Mouse (Mus musculus): ENCODE data around the gene Mical1.

Mical1 gene

DNA sequence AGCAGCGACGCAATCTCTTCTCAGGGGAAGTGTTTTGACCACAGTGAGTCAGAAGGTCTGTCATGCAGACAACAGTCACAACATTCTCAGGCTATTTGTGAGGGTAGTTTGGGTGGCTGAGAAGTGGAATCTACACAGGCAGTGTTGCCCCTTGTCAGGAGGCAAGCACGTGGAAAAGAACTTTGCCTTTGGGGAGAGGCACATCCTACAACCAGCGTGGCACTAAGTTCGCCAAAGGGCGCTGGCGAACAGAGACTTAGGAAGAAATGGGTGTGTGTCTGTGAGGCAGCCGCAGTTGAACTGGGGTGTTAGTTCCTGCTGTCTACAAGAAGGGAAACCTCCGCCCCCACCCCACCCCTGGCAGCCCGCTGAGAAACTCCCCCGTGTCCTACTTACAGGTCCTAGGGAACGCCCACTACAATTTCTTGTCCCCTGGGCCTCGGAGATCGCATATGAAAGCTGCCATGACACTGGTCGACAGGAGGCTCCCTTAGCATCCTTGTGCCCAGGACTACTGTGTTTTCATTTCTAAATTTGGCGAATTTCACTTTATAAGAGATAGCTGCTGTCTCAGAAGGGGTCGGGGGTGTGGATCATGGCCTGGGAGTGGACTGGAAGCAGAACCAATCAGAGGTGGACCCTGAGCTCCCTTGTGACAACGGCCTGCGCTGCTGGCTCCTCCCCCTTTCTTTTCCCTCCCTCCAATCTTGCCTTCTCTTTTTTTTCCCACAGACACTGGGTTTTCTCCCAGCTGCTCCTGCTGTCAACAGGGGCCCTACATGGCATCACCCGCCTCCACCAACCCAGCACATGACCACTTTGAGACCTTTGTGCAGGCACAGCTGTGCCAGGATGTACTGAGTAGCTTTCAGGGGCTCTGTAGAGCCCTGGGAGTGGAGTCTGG, 1.4 kb downstream of the Mical1 start:
- peak; percentile 38 to 66 for DNase-seq (ENCODE audit: low read depth in 2 of 2, low spot score in 2 of 2)

DNA sequence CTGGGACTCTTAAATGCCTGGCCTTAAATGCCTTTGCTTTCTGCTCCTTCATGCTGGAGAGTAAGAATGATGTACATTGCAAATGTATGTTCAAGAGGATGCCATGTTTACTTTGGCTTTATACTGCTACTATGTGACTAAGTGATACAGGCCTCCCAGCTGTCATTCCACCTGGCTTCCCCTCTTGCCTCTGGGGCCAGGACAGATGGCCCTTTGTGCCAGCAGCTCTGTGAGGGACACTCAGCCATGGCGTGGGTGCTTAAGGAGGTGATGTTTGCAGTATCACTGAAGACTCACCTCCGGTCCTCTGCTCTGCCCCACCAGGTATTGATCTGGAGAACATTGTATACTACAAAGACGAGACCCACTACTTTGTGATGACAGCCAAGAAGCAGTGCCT, 3.8 kb downstream of the Mical1 start:
- no peak for DNase-seq (ENCODE audit: low read depth in 2 of 2, low spot score in 2 of 2)

DNA sequence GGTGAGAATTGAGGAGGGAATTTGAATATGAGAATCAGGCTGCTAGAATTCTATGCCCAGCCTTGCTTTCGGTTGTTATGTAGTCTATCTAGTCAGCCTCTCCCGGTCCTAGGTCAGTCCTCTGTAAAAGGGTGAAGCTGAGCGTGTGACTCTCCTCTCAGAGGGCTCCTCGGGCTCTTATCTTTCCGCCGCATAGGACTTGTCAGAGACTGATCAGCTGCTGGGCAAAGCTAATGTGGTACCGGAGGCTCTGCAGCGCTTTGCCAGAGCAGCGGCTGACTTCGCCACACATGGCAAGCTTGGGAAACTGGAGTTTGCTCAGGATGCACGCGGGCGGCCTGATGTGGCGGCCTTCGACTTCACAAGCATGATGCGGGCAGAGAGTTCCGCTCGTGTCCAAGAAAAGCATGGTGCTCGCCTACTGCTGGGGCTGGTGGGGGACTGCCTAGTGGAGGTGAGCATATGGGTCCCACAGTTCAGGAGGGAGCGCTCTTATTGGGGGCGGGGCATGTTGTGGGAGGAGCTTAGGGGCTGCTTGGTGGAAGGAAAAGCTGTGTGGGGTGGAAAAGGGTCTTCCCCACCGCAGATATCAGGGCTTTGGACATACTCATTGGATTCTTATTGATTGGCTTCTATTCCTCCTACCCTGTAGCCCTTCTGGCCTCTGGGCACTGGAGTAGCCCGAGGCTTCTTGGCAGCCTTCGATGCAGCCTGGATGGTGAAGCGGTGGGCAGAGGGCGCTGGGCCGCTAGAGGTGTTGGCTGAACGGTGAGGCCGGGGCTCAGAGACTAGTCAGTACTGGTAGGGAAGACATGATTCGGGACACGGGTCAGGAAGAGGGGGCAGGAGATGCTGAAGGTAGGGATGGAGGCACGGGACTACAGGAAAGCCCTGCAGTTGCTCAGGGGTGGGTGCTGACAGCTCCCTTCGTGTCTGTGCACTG, 5.1 kb downstream of the Mical1 start:
- no peak for DNase-seq (ENCODE audit: low read depth in 2 of 2, low spot score in 2 of 2)

DNA sequence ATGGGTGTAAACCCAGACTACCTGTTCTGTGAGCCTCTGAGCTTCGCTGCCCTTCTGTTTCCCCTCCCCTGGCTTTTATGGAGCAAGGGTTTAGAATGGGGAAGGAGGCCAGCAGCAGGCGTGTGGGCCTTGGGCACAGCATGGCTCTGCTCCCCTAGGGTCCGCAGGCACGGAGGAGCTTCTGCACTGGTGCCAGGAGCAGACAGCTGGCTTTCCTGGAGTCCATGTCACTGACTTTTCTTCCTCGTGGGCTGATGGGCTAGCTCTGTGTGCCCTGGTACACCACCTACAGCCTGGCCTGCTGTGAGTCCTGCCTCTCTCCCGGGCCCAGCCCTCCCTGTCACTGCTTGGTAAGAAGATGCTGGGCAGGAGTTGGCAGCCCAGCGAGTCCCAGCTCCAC, 6.3 kb downstream of the Mical1 start:
- DNase-seq (ENCODE audit: low read depth in 2 of 2, low spot score in 2 of 2): no peak

DNA sequence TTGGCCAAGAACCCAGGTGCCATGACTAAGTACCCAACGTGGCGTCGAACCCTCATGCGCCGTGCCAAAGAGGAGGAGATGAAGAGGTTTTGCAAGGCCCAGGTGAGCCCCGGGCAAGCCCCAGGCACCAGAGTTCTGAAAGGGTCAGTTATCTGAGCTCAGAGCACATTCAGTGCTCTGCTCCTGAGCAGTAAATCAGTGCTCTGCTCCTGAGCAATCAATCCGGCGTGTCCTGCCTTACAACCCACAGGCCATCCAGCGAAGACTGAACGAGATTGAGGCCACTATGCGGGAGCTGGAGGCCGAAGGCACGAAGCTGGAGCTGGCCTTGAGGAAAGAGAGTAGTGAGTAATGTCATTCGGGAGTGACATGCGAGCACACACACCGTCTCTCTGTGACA, 9.7 kb downstream of the Mical1 start:
- DNase-seq (ENCODE audit: low read depth in 2 of 2, low spot score in 2 of 2): no peak

DNA sequence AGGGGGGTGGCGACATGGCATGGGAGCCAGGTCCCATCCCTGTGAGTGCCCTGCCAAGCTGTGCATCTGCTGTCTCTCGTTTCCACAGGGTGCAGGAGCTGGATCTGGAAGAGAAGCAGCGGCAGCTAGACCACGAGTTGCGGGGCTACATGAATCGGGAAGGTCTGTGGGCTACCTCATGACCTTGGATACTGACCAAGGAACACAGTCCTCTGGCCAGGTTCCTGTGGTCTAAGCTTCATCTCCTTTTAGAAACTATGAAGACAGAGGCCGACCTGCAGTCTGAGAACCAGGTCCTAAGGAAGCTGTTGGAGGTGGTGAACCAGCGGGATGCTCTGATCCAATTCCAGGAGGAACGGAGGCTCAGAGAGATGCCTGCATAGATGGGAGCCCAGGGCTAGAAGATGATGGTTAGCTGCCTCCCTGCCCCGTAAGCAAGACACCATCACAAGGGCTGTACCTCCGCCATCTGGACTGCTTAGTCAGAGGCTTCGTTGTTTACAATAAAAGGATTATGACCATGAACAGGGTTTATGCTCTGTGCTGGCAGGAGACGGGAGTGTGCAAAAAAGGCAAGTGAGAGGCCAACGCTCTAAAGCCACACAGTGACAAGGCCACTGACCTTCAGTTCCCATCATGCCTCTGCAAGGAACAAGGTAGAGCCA, 10.5 kb downstream of the Mical1 start:
- DNase-seq (ENCODE audit: low read depth in 2 of 2, low spot score in 2 of 2): no peak

DNA sequence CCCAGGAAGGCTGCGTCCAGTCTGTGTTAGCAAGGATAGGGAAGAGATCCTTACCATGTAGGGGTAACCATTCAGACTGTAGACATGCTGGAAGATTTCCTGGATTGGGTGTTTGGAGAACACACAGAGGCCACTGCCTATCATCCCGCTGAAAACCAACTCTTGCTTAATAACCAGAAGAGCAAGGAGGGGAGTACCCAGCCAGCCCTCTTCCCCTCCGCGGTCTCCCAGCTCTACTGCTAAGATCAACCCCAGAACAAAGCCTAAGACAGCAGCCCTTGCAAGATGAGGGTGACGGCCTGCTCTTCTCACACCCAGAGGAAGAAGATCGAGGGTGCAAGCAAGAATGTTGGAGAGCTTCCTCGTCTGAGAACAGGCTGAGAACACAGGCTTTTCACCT, 12.8 kb downstream of the Mical1 start:
- DNase-seq (ENCODE audit: low read depth in 2 of 2, low spot score in 2 of 2): no peak

DNA sequence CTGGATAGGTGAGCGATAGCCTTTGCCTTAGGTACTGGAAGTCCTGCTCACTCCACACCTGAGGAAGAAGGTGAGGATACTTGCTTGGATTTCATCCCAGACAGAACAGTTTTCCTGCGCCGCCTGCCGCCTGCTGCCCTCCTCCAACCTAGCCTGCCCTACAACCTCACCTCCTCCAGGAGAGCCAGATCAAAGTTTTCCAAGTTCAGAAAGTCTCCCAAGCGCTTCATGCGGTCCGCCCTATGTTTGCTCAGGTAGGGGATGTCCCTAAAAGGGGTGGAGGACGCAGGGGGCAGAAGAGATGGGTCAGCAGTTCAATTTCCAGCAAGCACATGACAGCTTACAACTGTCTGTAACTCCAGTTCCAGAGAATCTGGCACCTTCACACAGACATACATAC, 13.2 kb downstream of the Mical1 start:
- no peak for DNase-seq (ENCODE audit: low read depth in 2 of 2, low spot score in 2 of 2)

DNA sequence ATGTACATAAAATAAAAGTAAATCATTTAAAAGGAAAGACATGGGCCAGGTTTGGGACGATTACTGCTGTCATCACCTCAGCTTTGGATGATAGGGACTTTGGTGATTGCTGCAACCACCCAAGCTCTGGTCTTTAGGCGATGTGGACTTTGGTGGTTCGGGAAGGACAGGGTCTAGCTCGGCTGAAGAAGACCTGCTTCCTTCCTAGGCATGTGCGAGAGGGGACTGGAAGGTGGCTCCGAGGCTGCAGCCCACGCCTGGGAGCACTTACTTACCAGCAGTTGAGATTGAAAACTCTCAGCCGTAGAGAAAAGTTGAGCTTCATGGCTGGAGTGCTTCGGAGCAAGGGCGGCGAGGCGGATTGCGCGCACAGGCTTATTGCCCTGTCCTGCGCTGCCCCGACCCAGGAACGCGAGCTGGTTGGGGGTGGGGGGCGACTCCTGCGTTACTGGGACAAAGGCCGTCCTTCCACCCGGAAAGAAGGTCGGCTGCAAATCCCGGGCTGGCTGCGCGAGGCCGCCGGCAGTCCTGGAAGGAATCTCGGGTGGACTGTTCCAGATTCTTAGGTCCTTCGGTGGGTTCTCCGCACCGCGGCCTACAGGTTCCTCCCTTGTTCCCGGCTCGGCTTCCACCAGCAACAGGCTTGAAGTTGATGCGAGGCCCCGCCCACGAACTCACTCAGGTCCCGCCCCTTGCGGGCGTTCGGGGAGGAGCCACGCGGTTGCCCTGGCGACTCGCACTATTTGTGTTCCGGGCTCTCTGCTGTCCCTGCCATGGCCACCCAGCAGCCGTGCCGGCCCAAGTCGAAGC, 13.8 kb downstream of the Mical1 start, which contains the start of the genes Smpd2 and Ppil6:
Gene Smpd2 (minus strand): TSS at position 662 of the 810 bp plus-strand sequence.
Gene Ppil6 (plus strand): TSS at position 732 of the 810 bp plus-strand sequence.
- DNase-seq (ENCODE audit: low read depth in 2 of 2, low spot score in 2 of 2): peak; percentile 79 to 91

DNA sequence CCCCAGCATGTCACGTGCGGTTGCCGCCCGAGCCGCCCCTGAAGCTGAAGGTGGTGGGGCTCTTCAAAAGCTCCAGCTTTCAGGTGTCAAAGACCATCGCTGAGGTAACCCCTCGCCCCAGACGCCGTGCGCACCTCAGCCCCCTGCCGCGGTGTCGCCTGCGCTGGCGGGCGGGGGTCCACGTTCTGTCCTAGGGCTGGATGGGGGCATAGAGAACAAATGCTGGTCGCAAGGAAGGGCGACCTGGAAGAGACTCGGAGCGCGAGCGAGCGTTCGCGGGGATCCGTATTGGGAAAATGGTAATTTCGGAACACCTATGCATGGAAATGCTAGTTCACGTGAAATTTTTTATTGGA, 14.4 kb downstream of the Mical1 start:
- no peak for DNase-seq (ENCODE audit: low read depth in 2 of 2, low spot score in 2 of 2)

DNA sequence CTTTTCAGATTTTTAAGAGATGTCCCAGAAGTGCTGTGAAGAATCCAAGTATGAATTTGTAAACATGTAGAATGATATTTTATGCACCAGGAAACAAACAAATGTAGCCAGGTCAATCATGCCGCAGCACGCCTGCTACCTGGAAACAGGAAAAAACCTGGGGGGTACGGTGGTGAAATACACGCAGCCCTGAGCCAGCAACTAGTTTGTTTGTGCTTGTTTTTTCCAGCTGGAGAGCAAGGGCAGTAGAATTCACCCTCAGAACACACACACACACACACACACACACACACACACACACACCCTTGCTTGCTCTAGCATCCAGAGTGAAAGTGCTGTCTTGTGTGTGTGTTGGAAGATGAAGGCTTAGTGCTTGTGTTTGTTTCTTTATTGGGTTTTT, 15.0 kb downstream of the Mical1 start:
- DNase-seq (ENCODE audit: low read depth in 2 of 2, low spot score in 2 of 2): no peak

DNA sequence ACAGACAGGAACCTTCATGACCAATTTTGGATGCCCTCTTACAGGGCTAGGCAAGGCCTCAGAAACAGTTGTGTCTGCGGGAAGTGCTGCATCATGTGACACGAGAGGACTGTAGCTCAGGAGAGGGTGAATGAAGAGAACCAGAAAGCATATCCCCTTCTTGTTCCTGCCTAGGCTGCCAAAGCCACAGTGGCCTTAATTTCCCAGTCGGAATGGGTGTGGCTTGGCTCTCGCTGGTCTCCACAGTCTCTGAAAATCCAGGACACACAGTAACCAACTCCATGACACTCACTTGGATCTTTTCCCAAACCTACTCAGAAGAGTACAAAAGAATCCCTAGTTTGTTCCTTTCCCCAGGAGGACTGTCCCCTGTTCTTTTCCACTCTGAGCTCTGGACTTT, 24.8 kb downstream of the Mical1 start:
- DNase-seq (ENCODE audit: low read depth in 2 of 2, low spot score in 2 of 2): no peak

DNA sequence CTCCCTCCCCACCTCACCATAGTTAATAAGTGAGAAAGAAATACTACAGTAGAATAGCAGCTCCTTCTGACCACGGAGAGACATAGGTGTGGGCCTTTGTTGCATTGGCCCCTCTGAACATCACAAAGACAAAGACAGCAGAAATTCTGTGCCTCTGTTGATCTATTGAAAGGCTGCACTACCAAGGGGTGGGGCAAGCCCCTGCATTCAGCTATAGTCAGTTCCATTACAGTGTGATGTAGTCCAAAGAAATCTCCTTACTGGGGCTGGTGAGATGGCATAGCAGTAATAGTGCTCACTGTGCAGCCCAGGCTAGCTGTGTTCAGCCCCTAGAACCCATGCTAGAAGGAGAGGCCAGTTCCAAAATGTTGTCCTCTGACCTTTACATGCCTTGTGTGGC, 28.9 kb downstream of the Mical1 start:
- DNase-seq (ENCODE audit: low read depth in 2 of 2, low spot score in 2 of 2): no peak

DNA sequence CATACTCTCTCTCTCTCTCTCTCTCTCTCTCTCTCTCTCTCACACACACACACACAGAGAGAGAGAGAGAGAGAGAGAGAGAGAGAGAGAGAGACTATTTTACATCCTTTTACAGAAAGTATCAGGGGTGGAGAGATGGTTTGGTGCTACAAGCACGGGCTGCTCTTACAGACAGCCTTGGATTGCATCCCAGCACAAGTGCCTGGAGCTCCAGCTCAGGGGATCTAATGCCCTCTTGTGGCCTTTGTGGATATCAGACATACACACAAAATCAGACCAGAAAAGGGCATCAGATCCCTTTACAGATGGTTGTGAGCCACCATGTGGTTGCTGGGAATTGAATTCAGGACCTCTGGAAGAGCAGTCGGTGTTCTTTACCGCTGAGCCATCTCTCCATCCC, 29.3 kb downstream of the Mical1 start:
- peak; percentile 43 to 62 for DNase-seq (ENCODE audit: low read depth in 2 of 2, low spot score in 2 of 2)

DNA sequence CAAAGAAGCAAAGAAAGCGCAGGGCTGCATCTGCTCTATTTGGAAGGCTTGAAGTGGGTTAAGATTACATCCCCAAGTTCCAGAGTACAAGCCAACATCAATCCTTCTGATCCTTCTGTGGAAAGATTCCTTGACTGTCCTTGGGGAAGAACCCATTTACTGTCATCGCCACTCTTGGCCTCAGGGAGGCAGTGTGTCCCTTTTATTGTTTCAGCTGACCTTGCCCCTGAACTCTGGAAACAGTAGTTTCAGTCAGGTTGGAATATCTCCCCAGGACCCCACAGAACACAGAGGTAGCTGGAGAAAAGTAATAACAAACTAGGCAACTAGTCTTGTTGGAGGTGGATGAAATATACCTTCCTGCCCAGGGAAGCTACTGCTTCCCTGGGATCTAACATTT, 33.0 kb downstream of the Mical1 start:
- no peak for DNase-seq (ENCODE audit: low read depth in 2 of 2, low spot score in 2 of 2)

DNA sequence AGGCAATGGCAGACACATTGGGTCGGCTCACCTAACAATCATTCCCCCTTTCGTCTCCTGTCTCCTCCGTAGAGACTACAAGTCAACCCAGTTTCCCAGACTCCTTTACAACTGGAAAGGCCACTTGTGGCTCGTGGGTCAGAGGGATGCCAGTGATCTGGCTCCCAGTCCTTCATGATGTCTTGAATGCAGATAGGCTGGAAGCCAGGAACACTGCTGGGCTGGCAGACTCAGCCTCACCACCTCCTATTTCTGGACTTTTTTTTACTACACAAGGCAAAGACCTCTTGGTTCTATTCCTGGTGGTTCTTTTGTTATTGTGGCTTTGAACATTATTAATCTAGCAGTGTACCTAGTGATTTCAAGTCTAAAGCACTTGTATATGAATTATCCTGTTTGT, 38.2 kb downstream of the Mical1 start:
- DNase-seq (ENCODE audit: low read depth in 2 of 2, low spot score in 2 of 2): no peak

DNA sequence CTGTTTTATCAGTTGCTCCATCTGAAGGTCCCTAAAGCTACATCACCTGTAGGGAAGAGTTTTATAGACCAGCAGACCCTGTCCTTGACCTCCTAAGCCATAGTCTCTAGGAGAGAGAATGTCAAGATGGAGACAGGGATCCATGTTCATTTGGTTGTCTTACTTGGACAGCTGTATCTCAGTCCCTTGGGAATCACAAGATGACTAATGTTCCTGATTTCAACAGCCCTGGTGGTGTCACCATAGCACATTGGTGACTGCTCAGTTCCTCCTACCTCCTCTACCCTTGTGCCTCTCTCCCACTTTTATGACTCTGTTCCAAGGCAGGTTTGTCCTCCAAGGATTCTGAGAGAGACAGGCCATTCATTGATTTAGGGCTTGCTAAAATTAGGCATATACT, 38.8 kb downstream of the Mical1 start:
- DNase-seq (ENCODE audit: low read depth in 2 of 2, low spot score in 2 of 2): no peak

DNA sequence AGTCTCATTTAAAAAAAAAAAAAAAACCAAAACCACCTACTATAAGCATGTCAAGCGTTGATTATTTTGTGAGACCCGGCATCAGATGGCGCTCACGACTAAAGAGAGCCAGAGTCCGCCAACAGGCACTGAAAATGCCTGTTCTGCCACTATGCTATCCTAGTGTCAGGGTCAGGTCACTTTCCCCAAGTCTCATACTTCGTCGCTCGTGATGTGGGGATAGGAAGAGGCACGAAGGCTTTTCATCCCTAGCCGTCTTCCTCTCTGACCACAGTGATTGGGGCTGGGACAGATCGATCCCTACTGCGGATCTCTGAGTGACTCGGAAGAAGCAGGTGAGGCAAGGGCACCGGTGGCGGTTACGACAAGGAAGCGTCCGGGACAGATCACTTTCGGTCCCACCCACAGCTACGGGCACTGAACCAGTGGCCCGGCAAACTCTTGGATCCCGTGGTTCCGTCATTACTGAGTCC, 42.4 kb downstream of the Mical1 start:
- peak; percentile 75 to 79 for DNase-seq (ENCODE audit: low read depth in 2 of 2, low spot score in 2 of 2)

DNA sequence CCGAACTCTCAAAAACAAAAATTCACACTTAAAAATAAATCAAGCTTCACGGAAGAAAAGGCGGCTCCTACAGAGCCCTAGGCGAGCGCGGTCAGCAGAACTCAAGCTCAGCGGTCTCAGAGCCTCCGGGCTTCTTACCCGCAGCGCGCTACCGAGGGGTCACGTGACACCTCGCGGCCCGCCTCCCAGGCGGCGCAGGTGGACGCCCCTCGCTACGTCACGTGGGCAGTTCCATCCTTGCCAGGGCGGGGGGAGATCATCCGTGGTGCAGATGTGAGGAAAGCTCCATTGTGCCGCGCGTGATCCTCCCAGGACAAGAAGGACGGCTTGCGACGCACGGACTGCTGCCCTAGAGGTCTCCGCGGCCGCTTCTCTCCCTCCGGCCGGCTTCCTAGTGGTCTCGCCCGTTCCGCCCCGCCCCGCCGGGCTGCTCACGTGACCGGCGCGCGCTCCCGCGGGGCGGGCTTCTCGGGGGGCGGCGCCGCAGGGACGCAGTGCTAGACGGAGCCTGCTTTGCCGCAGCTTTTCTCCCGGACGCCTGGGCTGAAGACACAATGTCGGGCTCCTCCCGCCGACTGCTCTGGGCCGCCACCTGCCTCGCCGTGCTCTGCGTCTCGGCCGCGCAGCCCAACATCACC, 43.0 kb downstream of the Mical1 start, which contains the start of gene Cd164:
Gene Cd164 (plus strand): TSS at position 434 of the 638 bp plus-strand sequence.
- DNase-seq (ENCODE audit: low read depth in 2 of 2, low spot score in 2 of 2): peak; percentile 88 to 90

Measured in CD8-positive naive resting alpha-beta T cell, adult 2 months (primary cell).